Mouse (Mus musculus): ENCODE measurements around the gene H2-D1. TPM values are rescaled to one million over a fixed set of nuclear protein-coding genes. Genes with fewer than 3 reads are reported as not detected.
"Not testable (repeated sequence)": the region's sequence is repeated elsewhere in the genome, so short reads cannot be mapped to it uniquely, and the experiment has no call there.

The H2-D1 gene
- polyA plus RNA-seq, 1 experiment from 2014 or later, result 73.4 TPM

- Histone ChIP-seq H3K9me3 (no peaks in the 10 kb centered on the region), H3K4me1 (replicated peaks) (no peaks in the 10 kb centered on the region), H3K27me3 (0 out of 2 replicates have a peak, but pooled peaks cover 4% of the 10 kb centered on the region), H3K36me3 (no peaks in the 10 kb centered on the region), H3K4me3 (no peak overlapping the region), H3K9ac (no peak overlapping the region), H3K4me2 (no peak overlapping the region), H3K27ac (no peak overlapping the region)
- no peak for ATAC-seq (ENCODE audit: low FRiP score)
- 34% methylated on average over 13 of the region's 13 CpGs for whole genome bisulfite sequencing
Observed at GRCm38 (mm10) chr17:35301645-35302258, 39.2 kb downstream of the H2-D1 start.

- H3K9me3 ChIP-seq, result no peaks in the 10 kb centered on the region
- H3K4me3 ChIP-seq, result no peak overlapping the region
- H3K27me3 ChIP-seq, result peaks cover 8% of the 10 kb centered on the region; the same call in 1 of the 2 replicates
- 83% methylated on average over 2 of the region's 2 CpGs for WGBS
- H3K9ac ChIP-seq, result no peak overlapping the region
- no peaks in the 10 kb centered on the region for H3K36me3 ChIP-seq
- no peak for ATAC-seq (ENCODE audit: low FRiP score)
- no peak overlapping the region for H3K4me2 ChIP-seq
- no peaks in the 10 kb centered on the region for H3K4me1 ChIP-seq (replicated peaks)
- no peak overlapping the region for H3K27ac ChIP-seq
Observed at GRCm38 (mm10) chr17:35303271-35303670, 40.7 kb downstream of the H2-D1 start.

GRCm38 (mm10) chr17:35303756-35304350, 41.3 kb downstream of the H2-D1 start:
- Histone ChIP-seq H3K27me3 (peaks cover 12% of the 10 kb centered on the region), H3K36me3 (no peaks in the 10 kb centered on the region), H3K4me1 (replicated peaks) (no peaks in the 10 kb centered on the region), H3K27ac (no peak overlapping the region), H3K9ac (no peak overlapping the region), H3K4me3 (no peak overlapping the region), H3K4me2 (no peak overlapping the region), H3K9me3 (no peaks in the 10 kb centered on the region)
- 85% methylated on average over 10 of the region's 10 CpGs for WGBS
- no peak for ATAC-seq (ENCODE audit: low FRiP score)

GRCm38 (mm10) chr17:35304478-35304877, 41.9 kb downstream of the H2-D1 start:
- no peak overlapping the region for H3K4me2 ChIP-seq
- H3K4me1 ChIP-seq (replicated peaks), result no peaks in the 10 kb centered on the region
- H3K27me3 ChIP-seq, result peaks cover 15% of the 10 kb centered on the region
- 76% methylated on average over 6 of the region's 6 CpGs for WGBS
- H3K9ac ChIP-seq, result no peak overlapping the region
- no peaks in the 10 kb centered on the region for H3K9me3 ChIP-seq
- H3K36me3 ChIP-seq, result no peaks in the 10 kb centered on the region
- no peak overlapping the region for H3K27ac ChIP-seq
- H3K4me3 ChIP-seq, result no peak overlapping the region
- ATAC-seq (ENCODE audit: low FRiP score), result no peak

- not testable (repeated sequence) for H3K36me3 ChIP-seq; H3K4me1 ChIP-seq (replicated peaks); ATAC-seq (ENCODE audit: low FRiP score); H3K4me2 ChIP-seq; H3K9ac ChIP-seq; H3K27ac ChIP-seq; H3K9me3 ChIP-seq; H3K4me3 ChIP-seq
- WGBS, result 83% methylated on average over 8 of the region's 8 CpGs
- peaks cover 15% of the 10 kb centered on the region for H3K27me3 ChIP-seq
Observed at GRCm38 (mm10) chr17:35304921-35305320, 42.4 kb downstream of the H2-D1 start.

Small RNAs within 50 kb of the gene (microRNA-seq; reads per million reads assigned to microRNA genes)
- 1.2 reads per million for gene Mir6975
- gene Mir8094, result 0.70 reads per million

Other genes starting within 250 kb of the H2-D1 start
- 0.16 and 0.18 TPM in 2 replicates for gene Vwa7, start 246.2 kb upstream of the H2-D1 start, polyA plus RNA-seq (2015; fragmentation: Nextera tagmentation; extraction: Ambion mirVana)
- 2.5 and 2.9 TPM in 2 replicates for gene Sapcd1, start 234.7 kb upstream of the H2-D1 start, polyA plus RNA-seq (2015; fragmentation: Nextera tagmentation; extraction: Ambion mirVana)
- gene Msh5, start 216.0 kb upstream of the H2-D1 start, polyA plus RNA-seq (2015; fragmentation: Nextera tagmentation; extraction: Ambion mirVana), result 2.7 and 3.5 TPM in 2 replicates
- gene Clic1, start 212.8 kb upstream of the H2-D1 start, polyA plus RNA-seq (2015; fragmentation: Nextera tagmentation; extraction: Ambion mirVana), result 100 and 102 TPM in 2 replicates
- gene Ddah2, start 203.7 kb upstream of the H2-D1 start, polyA plus RNA-seq (2015; fragmentation: Nextera tagmentation; extraction: Ambion mirVana), result 420 and 426 TPM in 2 replicates
- not detected in 2 replicates for gene Ly6g6c, start 197.3 kb upstream of the H2-D1 start, polyA plus RNA-seq (2015; fragmentation: Nextera tagmentation; extraction: Ambion mirVana)
- 0.25 and 0.31 TPM in 2 replicates for gene Mpig6b, start 196.5 kb upstream of the H2-D1 start, polyA plus RNA-seq (2015; fragmentation: Nextera tagmentation; extraction: Ambion mirVana)
- gene Ly6g6e, start 185.8 kb upstream of the H2-D1 start, polyA plus RNA-seq (2015; fragmentation: Nextera tagmentation; extraction: Ambion mirVana), result 0.45 TPM in 1 of 2 replicates, not detected in the other
- gene Ly6g6d, start 184.7 kb upstream of the H2-D1 start, polyA plus RNA-seq (2015; fragmentation: Nextera tagmentation; extraction: Ambion mirVana), result 0.61 and 1.1 TPM in 2 replicates
- gene Ly6g6f, start 177.1 kb upstream of the H2-D1 start, polyA plus RNA-seq (2015; fragmentation: Nextera tagmentation; extraction: Ambion mirVana), result 0.19 and 0.28 TPM in 2 replicates
- gene Abhd16a, start 173.5 kb upstream of the H2-D1 start, polyA plus RNA-seq (2015; fragmentation: Nextera tagmentation; extraction: Ambion mirVana), result 86.9 and 93.8 TPM in 2 replicates
- 0.36 TPM in 1 of 2 replicates, not detected in the other for gene Ly6g5c, start 154.5 kb upstream of the H2-D1 start, polyA plus RNA-seq (2015; fragmentation: Nextera tagmentation; extraction: Ambion mirVana)
- 1.1 and 1.9 TPM in 2 replicates for gene Ly6g5b, start 147.3 kb upstream of the H2-D1 start, polyA plus RNA-seq (2015; fragmentation: Nextera tagmentation; extraction: Ambion mirVana)
- 21.6 and 24.4 TPM in 2 replicates for gene Gpank1, start 141.3 kb upstream of the H2-D1 start, polyA plus RNA-seq (2015; fragmentation: Nextera tagmentation; extraction: Ambion mirVana)
- 317 and 322 TPM in 2 replicates for gene Csnk2b, start 140.7 kb upstream of the H2-D1 start, polyA plus RNA-seq (2015; fragmentation: Nextera tagmentation; extraction: Ambion mirVana)
- 10.2 and 11.2 TPM in 2 replicates for gene D17H6S53E, start 136.4 kb upstream of the H2-D1 start, polyA plus RNA-seq (2015; fragmentation: Nextera tagmentation; extraction: Ambion mirVana)
- gene Apom, start 130.7 kb upstream of the H2-D1 start, polyA plus RNA-seq (2015; fragmentation: Nextera tagmentation; extraction: Ambion mirVana), result 0.34 and 0.84 TPM in 2 replicates
- 76.5 and 81.9 TPM in 2 replicates for gene Bag6, start 127.6 kb upstream of the H2-D1 start, polyA plus RNA-seq (2015; fragmentation: Nextera tagmentation; extraction: Ambion mirVana)
- 181 and 196 TPM in 2 replicates for gene Prrc2a, start 97.8 kb upstream of the H2-D1 start, polyA plus RNA-seq (2015; fragmentation: Nextera tagmentation; extraction: Ambion mirVana)
- 8.7 and 11.6 TPM in 2 replicates for gene Aif1, start 86.7 kb upstream of the H2-D1 start, polyA plus RNA-seq (2015; fragmentation: Nextera tagmentation; extraction: Ambion mirVana)
- 6.8 and 8.9 TPM in 2 replicates for gene Lst1, start 74.3 kb upstream of the H2-D1 start, polyA plus RNA-seq (2015; fragmentation: Nextera tagmentation; extraction: Ambion mirVana)
- 0.44 and 0.52 TPM in 2 replicates for gene Ltb, start 68.3 kb upstream of the H2-D1 start, polyA plus RNA-seq (2015; fragmentation: Nextera tagmentation; extraction: Ambion mirVana)
- not detected in 2 replicates for gene Tnf, start 60.7 kb upstream of the H2-D1 start, polyA plus RNA-seq (2015; fragmentation: Nextera tagmentation; extraction: Ambion mirVana)
- gene Lta, start 57.4 kb upstream of the H2-D1 start, polyA plus RNA-seq (2015; fragmentation: Nextera tagmentation; extraction: Ambion mirVana), result 0.23 and 0.27 TPM in 2 replicates
- 0.57 and 0.83 TPM in 2 replicates for gene Gm16181, start 41.9 kb upstream of the H2-D1 start, polyA plus RNA-seq (2015; fragmentation: Nextera tagmentation; extraction: Ambion mirVana)
- gene Atp6v1g2, start 29.1 kb upstream of the H2-D1 start, polyA plus RNA-seq (2015; fragmentation: Nextera tagmentation; extraction: Ambion mirVana), result 52.4 and 54.2 TPM in 2 replicates
- gene Nfkbil1, start 26.9 kb upstream of the H2-D1 start, polyA plus RNA-seq (2015; fragmentation: Nextera tagmentation; extraction: Ambion mirVana), result 8.4 and 10.8 TPM in 2 replicates
- 391 and 410 TPM in 2 replicates for gene Ddx39b, start 21.0 kb upstream of the H2-D1 start, polyA plus RNA-seq (2015; fragmentation: Nextera tagmentation; extraction: Ambion mirVana)
- gene H2-Q1, start 57.7 kb downstream of the H2-D1 start, polyA plus RNA-seq (2015; fragmentation: Nextera tagmentation; extraction: Ambion mirVana), result 0.14 and 0.30 TPM in 2 replicates
- 0.68 and 1.0 TPM in 2 replicates for gene H2-Q2, start 79.5 kb downstream of the H2-D1 start, polyA plus RNA-seq (2015; fragmentation: Nextera tagmentation; extraction: Ambion mirVana)
- 1.0 and 1.2 TPM in 2 replicates for gene H2-Q4, start 116.9 kb downstream of the H2-D1 start, polyA plus RNA-seq (2015; fragmentation: Nextera tagmentation; extraction: Ambion mirVana)
- gene H2-Q6, start 162.1 kb downstream of the H2-D1 start, polyA plus RNA-seq (2015; fragmentation: Nextera tagmentation; extraction: Ambion mirVana), result 0.30 and 0.34 TPM in 2 replicates
- 2.4 TPM in 2 replicates for gene H2-Q7, start 176.4 kb downstream of the H2-D1 start, polyA plus RNA-seq (2015; fragmentation: Nextera tagmentation; extraction: Ambion mirVana)
- gene H2-Q10, start 207.4 kb downstream of the H2-D1 start, polyA plus RNA-seq (2015; fragmentation: Nextera tagmentation; extraction: Ambion mirVana), result 0.10 and 0.23 TPM in 2 replicates
- not detected in 2 replicates for gene Pou5f1, start 243.3 kb downstream of the H2-D1 start, polyA plus RNA-seq (2015; fragmentation: Nextera tagmentation; extraction: Ambion mirVana)